Mouse (Mus musculus) embryonic facial prominence, embryonic 10.5 days (tissue): ENCODE measurements around the gene Mrps6. TPM values are rescaled to one million over a fixed set of nuclear protein-coding genes. Genes with fewer than 3 reads are reported as not detected.

Source experiments
- DNase-seq: peaks from one replicate; pipeline ENCODE4 v3.0.0-alpha.2; 2017; ENCODE audit warnings: low spot score
- H3K27ac ChIP-seq: fragments of 300-500 bp; sonication (generic); replicated peaks from 2 replicates; pipeline ENCODE4 v1.5.1; 2016; ENCODE audit warnings: mild to moderate bottlenecking
- H3K27me3 ChIP-seq: fragments of 300-500 bp; sonication (generic); replicated peaks from 2 replicates; pipeline ENCODE4 v1.6.1; 2016; ENCODE audit warnings: low read depth, mild to moderate bottlenecking; ENCODE audit not compliant: poor library complexity, severe bottlenecking
- H3K36me3 ChIP-seq: fragments of 300-500 bp; sonication (generic); replicated peaks from 2 replicates; pipeline ENCODE4 v1.6.1; 2016; ENCODE audit warnings: mild to moderate bottlenecking, moderate library complexity
- H3K4me1 ChIP-seq: fragments of 300-500 bp; sonication (generic); 2 replicates; pipeline ENCODE4 v1.6.1; 2016
- H3K4me3 ChIP-seq: fragments of 300-500 bp; sonication (generic); 2 replicates; pipeline ENCODE4 v1.5.1; 2016; ENCODE audit warnings: mild to moderate bottlenecking, moderate library complexity
- H3K9me3 ChIP-seq: fragments of 300-500 bp; sonication (generic); 2 replicates; pipeline ENCODE4 v1.6.1; 2016; ENCODE audit warnings: mild to moderate bottlenecking
- WGBS: fragments of 180-500 bp; shearing (Covaris S2); methylation state at CpG from one replicate; pipeline ENCODE4 v1.1.7; 2016; 5-methylcytosine and 5-hydroxymethylcytosine counted together
- polyA plus RNA-seq: library from polyadenylated mRNA; unstranded; fragments of >200 nt; fragmentation: Nextera tagmentation; extraction: Ambion mirVana; gene quantifications from 2 replicates; pipeline ENCODE4 v1.2.1, GENCODE M21; 2016

The Mrps6 gene
- polyA plus RNA-seq, result 127 and 129 TPM in 2 replicates

GRCm38 (mm10) chr16:92057852-92058643 lies at the start of gene Mrps6, which contains the start of the genes Gm49711 and Slc5a3:
Gene Mrps6, plus strand, starts transcription at chr16:92058270.
Gene Gm49711, plus strand, starts transcription at chr16:92058316.
Gene Slc5a3, plus strand, starts transcription at chr16:92058322.
- peaks cover 37% of the 10 kb centered on the region for H3K36me3 ChIP-seq
- H3K4me1 ChIP-seq, result peaks cover 31% of the 10 kb centered on the region
- peak within 1 kb of the TSS; percentile 91 for H3K4me3 ChIP-seq
- peaks cover 11% of the 10 kb centered on the region for H3K9me3 ChIP-seq
- 0 out of 2 replicates have a peak, but pooled peaks cover 3% of the 10 kb centered on the region for H3K27me3 ChIP-seq
- peak; percentile 95 for DNase-seq
- H3K27ac ChIP-seq, result peak within 1 kb of the TSS; percentile 96
- WGBS, result under 1% methylated on average over 99 of the region's 99 CpGs

DNA sequence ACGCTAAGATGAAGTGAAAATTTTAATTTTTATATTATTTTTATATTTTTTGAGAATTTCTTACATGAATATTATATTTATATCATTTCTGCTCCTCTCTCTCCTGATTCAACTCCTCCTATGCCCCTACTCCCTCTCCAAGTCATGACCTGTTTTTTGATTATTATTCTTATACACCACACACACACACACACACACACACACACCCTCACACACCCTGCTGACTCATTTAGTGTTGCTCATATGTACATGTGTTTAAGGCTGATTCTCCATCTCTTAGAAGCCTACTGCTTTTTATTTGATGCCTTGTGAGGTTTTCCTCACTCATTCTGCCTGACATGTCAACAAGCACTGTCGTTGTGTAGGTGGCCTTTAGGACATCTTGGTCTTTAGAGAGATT lies 48.5 kb upstream of the Mrps6 start:
- Histone ChIP-seq H3K27me3 (no peaks in the 10 kb centered on the region), H3K4me3 (no peak overlapping the region), H3K4me1 (no peaks in the 10 kb centered on the region), H3K36me3 (no peaks in the 10 kb centered on the region), H3K27ac (no peak overlapping the region), H3K9me3 (no peaks in the 10 kb centered on the region)
- WGBS, result 91% methylated on average over 2 of the region's 2 CpGs
- no peak for DNase-seq

- H3K27me3 ChIP-seq, result no peaks in the 10 kb centered on the region
- H3K9me3 ChIP-seq, result no peaks in the 10 kb centered on the region
- H3K27ac ChIP-seq, result no peak overlapping the region
- peaks cover 18% of the 10 kb centered on the region for H3K4me1 ChIP-seq
- no peak for DNase-seq
- WGBS, result 90% methylated on average over 8 of the region's 8 CpGs
- no peaks in the 10 kb centered on the region for H3K36me3 ChIP-seq
- no peak overlapping the region for H3K4me3 ChIP-seq
Observed at GRCm38 (mm10) chr16:92016792-92017191, 41.3 kb upstream of the Mrps6 start.

DNA sequence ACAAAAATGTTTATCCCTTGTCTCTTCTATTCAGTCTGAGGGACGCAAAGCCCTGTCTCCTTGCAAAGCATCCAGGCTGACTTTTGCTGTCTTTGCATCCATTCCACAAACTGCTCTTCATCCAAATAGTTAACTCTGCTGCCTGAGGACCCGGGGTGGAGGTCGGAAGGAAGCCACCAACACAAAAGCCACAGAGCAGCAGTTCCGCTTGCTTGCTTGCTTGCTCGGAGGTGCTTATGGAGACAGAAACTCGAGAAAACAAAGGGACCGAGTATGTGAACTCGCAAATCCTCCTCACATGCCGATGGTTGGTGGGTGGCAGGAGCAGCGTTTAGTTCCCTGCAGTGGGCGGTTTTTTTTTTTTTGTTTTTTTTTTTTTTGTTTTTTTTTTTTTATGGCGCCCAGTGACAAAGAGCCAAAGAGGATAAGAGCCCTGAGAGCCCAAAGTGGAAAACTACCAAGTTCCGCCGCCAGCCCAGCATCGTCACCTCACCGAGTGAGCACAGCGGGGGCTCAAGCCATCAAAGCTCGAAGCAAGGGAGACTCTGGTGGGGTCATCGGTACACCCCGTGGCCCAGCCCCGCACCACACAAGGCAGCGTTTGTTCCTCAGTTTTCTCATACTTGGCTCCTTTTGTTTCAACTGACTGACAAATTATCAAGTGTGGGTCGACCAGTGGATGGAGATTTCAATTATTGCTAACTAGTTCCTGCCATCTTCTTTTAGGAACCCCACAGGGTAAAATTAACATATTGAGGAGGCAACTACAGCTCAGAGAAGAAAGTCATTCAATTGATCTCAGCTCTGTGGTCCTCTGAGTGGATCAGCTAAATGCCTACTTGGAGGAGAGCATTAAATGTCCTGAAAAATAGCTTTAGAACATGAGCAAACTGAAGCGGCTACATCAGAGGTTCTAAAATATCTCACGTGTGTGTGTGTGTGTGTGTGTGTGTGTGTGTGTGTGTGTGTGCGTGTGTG lies 38.6 kb upstream of the Mrps6 start:
- Histone ChIP-seq H3K27me3 (no peaks in the 10 kb centered on the region), H3K36me3 (no peaks in the 10 kb centered on the region), H3K4me1 (peaks cover 35% of the 10 kb centered on the region), H3K27ac (peak overlapping the region; percentile 76), H3K4me3 (peak overlapping the region; percentile 48), H3K9me3 (no peaks in the 10 kb centered on the region)
- 9% methylated on average over 26 of the region's 26 CpGs for WGBS
- peak; percentile 71 for DNase-seq

DNA sequence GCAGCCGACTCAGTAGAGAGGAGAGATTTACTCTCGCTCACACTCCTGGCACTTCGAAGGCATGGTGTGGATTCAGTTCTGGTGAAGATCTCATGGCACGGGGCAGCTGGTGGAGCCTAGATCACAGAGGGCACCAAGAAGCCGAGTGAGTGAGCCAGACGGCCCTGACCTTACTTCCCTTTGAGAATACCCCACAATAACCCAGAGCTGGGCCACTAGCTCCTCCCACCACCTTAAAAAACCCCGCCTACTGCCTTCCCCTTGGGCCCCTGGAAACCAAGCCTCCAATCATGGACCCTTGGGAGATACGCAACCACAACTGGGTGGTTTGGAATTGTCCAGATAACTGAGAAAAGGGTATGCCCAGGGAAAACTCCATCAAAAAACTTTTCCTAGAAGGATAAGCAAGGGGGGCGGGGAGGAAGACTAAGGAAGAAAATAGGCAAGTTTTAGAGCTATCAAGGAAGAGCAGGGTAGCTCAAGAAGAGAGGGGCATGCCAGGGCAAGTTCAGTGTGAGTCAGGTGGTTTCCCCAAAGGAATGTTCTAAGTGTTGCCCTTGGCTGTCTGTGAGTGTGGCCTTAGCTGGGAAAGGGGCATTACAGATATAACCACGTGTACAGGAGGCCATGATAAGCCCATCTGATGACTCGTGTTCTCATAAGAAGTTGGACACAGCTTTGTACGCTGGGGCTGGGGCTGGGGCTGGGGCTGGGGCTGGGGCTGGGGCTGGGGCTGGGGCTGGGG lies 36.2 kb upstream of the Mrps6 start:
- Histone ChIP-seq H3K36me3 (no peaks in the 10 kb centered on the region), H3K9me3 (no peaks in the 10 kb centered on the region), H3K27ac (no peak overlapping the region), H3K4me1 (peaks cover 35% of the 10 kb centered on the region), H3K27me3 (no peaks in the 10 kb centered on the region), H3K4me3 (no peak overlapping the region)
- 79% methylated on average over 12 of the region's 12 CpGs for WGBS
- no peak for DNase-seq

- Histone ChIP-seq H3K9me3 (no peaks in the 10 kb centered on the region), H3K36me3 (no peaks in the 10 kb centered on the region), H3K4me3 (no peak overlapping the region), H3K27ac (no peak overlapping the region), H3K4me1 (peaks cover 35% of the 10 kb centered on the region), H3K27me3 (no peaks in the 10 kb centered on the region)
- no peak for DNase-seq
- 72% methylated on average over 20 of the region's 20 CpGs for WGBS
Observed at GRCm38 (mm10) chr16:92022494-92023283, 35.4 kb upstream of the Mrps6 start.

DNA sequence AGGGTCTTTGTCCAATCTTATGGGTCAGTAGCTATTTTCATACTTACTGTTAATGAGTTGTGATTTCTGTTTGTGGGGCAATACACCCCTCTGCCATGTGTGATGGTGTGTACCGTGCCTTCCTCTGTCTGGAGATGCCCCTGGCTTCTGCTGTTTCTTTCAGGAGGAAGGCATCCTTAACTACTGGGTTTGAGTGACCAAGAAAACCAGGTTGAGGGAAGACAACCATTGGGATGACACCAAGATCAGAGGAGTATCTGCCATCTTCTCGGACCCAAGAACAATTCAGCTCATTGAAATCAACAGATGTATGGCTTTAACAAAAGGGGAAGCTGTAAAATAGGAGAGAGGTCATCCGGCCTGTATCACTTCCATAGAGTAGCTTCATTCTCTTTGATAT lies 24.8 kb upstream of the Mrps6 start:
- WGBS, result 88% methylated on average over 3 of the region's 3 CpGs
- no peak overlapping the region for H3K27ac ChIP-seq
- DNase-seq, result no peak

GRCm38 (mm10) chr16:92034676-92035075 lies 23.4 kb upstream of the Mrps6 start:
- no peak for DNase-seq
- no peaks in the 10 kb centered on the region for H3K27me3 ChIP-seq
- H3K9me3 ChIP-seq, result no peaks in the 10 kb centered on the region
- WGBS, result 76% methylated on average over 5 of the region's 5 CpGs
- no peak overlapping the region for H3K4me3 ChIP-seq
- H3K4me1 ChIP-seq, result peaks cover 5% of the 10 kb centered on the region; the same call in 1 of the 2 replicates
- no peaks in the 10 kb centered on the region for H3K36me3 ChIP-seq
- no peak overlapping the region for H3K27ac ChIP-seq

More for the DNA sequence above, 24.8 kb upstream of the Mrps6 start:
- Histone ChIP-seq H3K9me3 (no peaks in the 10 kb centered on the region), H3K4me1 (peaks cover 5% of the 10 kb centered on the region; the same call in 1 of the 2 replicates), H3K4me3 (no peak overlapping the region), H3K36me3 (no peaks in the 10 kb centered on the region), H3K27me3 (no peaks in the 10 kb centered on the region)

DNA sequence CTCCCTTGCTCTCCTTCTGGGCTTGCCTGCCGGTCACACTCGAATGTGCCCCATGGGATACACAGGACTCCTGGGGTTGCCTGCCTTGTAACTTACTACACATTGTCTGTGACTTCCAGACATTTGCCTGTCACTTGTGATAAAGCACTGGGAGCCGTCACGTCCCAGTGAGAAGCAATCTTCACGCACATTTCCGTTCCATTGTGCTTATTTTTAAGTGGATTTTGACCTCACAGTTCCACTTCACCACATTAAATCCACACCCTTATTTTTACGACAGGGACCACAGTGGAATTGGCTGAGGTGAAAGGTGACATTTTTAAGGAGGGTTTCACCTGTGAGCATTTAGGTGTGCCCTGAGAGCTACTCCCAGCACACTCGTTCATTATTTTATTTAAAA lies 21.4 kb upstream of the Mrps6 start:
- H3K36me3 ChIP-seq, result no peaks in the 10 kb centered on the region
- no peaks in the 10 kb centered on the region for H3K9me3 ChIP-seq
- 79% methylated on average over 8 of the region's 8 CpGs for WGBS

DNA sequence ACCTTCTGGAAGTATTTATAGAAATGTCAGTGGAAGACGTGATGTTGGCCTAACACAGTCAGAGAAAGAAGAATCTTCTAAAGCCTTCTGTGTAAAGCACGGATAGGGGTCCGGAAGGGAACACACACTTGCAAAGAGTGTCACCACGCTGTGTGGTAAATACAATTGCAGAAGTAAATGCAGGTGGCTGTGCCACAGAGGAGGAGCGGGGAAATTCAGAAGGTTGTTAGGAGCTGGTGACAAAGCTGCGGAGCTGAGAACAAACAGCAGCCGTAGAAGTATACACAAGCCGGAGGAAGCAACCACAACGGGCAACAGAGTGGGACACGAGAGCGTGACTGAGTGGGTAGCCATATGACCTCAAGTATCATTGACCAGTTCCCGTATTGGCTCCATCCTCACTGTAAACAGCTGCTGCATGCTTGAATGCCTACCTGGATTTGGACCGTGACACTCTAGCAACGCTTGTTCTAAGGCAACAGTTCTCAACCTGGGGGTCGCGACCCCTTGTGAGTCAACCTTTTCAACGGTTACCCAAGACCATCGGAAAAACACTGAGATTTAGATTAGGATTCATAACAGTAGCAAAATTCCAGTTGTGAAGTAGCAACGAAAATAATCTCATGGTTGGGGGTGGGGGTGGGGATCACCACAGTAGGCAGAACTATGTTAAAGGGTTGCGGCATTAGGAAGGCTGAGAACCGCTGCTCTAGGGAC lies 20.0 kb upstream of the Mrps6 start:
- Histone ChIP-seq H3K27me3 (no peaks in the 10 kb centered on the region), H3K27ac (no peak overlapping the region), H3K4me1 (peaks cover 5% of the 10 kb centered on the region; the same call in 1 of the 2 replicates), H3K9me3 (no peaks in the 10 kb centered on the region), H3K4me3 (no peak overlapping the region), H3K36me3 (no peaks in the 10 kb centered on the region)
- 87% methylated on average over 21 of the region's 21 CpGs for WGBS
- DNase-seq, result no peak

More for the DNA sequence above, 21.4 kb upstream of the Mrps6 start:
- DNase-seq, result no peak
- no peak overlapping the region for H3K27ac ChIP-seq
- H3K27me3 ChIP-seq, result no peaks in the 10 kb centered on the region
- H3K4me3 ChIP-seq, result no peak overlapping the region
- peaks cover 5% of the 10 kb centered on the region; the same call in 1 of the 2 replicates for H3K4me1 ChIP-seq

DNA sequence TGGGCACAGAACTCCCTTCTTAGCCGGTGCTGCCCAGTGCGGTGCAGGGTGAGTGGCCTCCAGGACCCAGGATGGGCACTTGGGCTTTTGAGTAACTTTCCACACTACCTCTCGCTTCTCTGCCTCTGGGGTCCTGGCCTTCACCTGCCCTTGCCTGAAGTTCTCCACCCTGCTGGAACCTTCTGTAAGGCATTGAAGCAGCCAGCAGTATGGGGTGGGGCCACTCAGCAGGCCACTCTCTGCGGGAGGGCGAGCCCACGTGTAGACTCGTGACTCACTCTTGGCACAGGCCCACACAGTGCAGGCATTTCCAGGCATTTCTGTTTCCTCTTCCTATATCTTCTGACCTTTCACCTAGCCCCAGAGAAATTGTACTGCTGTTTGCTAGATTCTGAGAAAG lies 18.6 kb upstream of the Mrps6 start:
- WGBS, result 93% methylated on average over 7 of the region's 7 CpGs
- Histone ChIP-seq H3K36me3 (no peaks in the 10 kb centered on the region), H3K9me3 (no peaks in the 10 kb centered on the region), H3K27ac (no peak overlapping the region), H3K4me3 (no peak overlapping the region), H3K27me3 (no peaks in the 10 kb centered on the region), H3K4me1 (peaks cover 5% of the 10 kb centered on the region; the same call in 1 of the 2 replicates)
- DNase-seq, result no peak
